Mouse (Mus musculus): ENCODE measurements around the gene Baz1b.

- TF ChIP-seq CTCF (IDR thresholded peaks at IDR 0.05; ENCODE audit: low read depth, low read length) (no peak), POLR2A (IDR thresholded peaks at IDR 0.05; ENCODE audit: borderline replicate concordance, low read depth, low read length) (no peak)
These were observed 38.4 kb upstream of the Baz1b start for GRCm38 (mm10) chr5:135148715-135149052.

All from bone marrow macrophage, adult 2 months (primary cell).